Mouse (Mus musculus) inflammation-experienced regulatory T-cells, adult 6 months (primary cell): Measurements from ENCODE around the gene Htra1. TPM values are rescaled to one million over a fixed set of nuclear protein-coding genes. Genes with fewer than 3 reads are reported as not detected.

Experiments used
- ATAC-seq: one replicate; pipeline ENCODE4 v1.8.0; 2017
- polyA plus RNA-seq, 3 experiments: library from polyadenylated mRNA; unstranded; fragments of 100-300 nt; shearing (Covaris generic); gene quantifications; one replicate each; pipeline ENCODE4 v1.2.1; 2017

The Htra1 gene
- not detected for polyA plus RNA-seq

DNA sequence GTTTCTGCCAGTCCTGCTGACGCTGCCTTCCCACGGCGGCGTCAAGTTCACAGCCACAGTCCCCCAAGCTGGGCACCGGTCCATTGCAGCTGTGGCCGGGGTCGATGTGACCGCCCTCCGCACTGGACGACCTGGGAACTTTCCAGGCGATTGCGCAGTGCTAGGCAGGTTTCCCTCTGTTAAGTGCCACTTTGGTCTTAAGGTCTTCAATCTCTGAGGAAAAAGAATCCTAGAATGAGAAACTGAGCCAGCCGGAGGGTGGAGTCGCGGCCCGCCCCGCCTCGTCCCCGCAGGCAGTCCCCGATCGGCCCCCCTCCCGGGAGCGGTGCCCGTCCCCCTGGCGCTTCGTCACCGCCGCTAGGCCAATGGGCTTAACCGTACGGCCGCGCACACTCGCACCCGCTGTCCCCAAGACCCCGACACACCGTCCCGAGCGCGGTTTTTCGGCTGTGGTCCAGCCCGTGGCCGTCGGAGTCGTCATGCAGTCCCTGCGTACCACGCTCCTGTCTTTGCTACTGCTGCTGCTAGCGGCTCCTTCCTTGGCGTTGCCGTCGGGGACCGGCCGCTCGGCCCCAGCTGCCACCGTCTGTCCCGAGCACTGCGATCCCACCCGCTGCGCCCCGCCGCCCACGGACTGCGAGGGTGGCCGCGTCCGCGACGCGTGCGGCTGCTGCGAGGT, at the start of gene Htra1:
Gene Htra1 (plus strand): TSS at position 319 of the 679 bp plus-strand sequence.
- ATAC-seq = no peak

DNA sequence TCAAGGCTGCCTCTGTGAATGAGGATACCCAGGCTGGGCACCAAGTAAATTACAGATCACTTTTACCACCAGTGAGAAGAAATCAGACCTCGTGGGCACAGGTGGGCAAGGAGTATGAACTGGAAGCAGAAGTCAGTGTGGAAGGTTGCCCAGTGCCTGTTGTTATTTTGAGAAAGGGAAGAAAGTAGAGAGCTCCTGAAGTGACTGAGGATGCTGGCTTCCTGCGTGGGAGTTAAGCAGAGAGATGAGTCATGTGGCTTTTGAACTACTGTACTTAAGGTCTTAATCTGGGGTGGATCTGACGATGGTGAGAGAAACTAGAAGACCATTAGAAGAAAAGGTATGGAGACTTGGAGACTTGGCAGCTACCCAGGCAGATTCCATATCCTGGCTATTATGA, 49.7 kb upstream of the Htra1 start:
- ATAC-seq = peak; percentile 98

- no peak for ATAC-seq
These were observed 48.0 kb upstream of the Htra1 start for GRCm38 (mm10) chr7:130887946-130888345.

- ATAC-seq = no peak
These were observed 45.0 kb upstream of the Htra1 start for GRCm38 (mm10) chr7:130890871-130891270.

- ATAC-seq = peak; percentile 97
These were observed 42.9 kb upstream of the Htra1 start for GRCm38 (mm10) chr7:130892973-130893372.

GRCm38 (mm10) chr7:130894931-130895617, 40.8 kb upstream of the Htra1 start:
- no peak for ATAC-seq

- no peak for ATAC-seq
These were observed 40.3 kb upstream of the Htra1 start for GRCm38 (mm10) chr7:130895618-130895945.

DNA sequence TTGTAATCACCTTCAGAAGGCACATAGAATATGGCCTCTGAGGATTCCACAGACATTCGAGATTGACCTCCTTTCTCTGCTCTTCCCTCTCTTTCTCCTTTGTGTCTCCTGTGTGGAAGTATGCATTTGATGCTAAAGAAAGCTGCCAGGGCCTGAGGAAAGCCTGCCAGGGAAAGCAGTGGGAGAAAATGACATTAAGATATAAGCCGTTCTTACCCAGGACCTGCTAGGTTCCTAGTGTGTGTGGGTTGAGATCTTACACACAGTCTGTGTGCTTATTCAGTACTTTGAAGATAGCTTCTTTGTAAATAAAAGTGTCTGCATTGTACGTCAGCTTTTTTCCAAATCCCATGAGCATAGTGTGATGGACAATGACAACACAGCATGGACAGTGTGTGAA, 39.8 kb upstream of the Htra1 start:
- no peak for ATAC-seq

- no peak for ATAC-seq
These were observed 38.7 kb upstream of the Htra1 start for GRCm38 (mm10) chr7:130897201-130897600.

GRCm38 (mm10) chr7:130898373-130898772, 37.5 kb upstream of the Htra1 start:
- ATAC-seq = no peak

GRCm38 (mm10) chr7:130900233-130900848, 35.6 kb upstream of the Htra1 start:
- no peak for ATAC-seq

DNA sequence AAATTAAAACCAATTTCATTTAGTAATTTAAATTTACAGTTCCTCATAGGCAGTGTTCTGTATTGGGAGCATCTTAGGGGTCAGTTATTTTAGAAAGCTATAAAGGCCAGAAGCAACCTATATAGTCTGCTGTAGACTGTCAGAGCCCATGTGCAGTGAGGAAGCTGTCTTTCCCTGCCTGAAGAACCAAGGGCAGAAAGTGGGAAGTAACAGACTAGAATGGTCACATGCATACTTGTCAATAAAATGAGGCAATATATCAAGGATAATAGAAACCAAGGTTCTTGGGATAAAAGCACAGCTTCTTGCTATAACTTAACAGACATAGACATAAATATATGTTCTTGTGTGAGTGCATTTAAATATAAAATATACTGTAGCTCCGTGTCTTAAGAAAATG, 33.0 kb upstream of the Htra1 start:
- ATAC-seq = no peak

- ATAC-seq = peak; percentile 56
These were observed 32.3 kb upstream of the Htra1 start for GRCm38 (mm10) chr7:130903505-130904074.

- no peak for ATAC-seq
These were observed 31.1 kb upstream of the Htra1 start for GRCm38 (mm10) chr7:130904571-130905365.

- no peak for ATAC-seq
These were observed 25.1 kb upstream of the Htra1 start for GRCm38 (mm10) chr7:130910841-130911240.

GRCm38 (mm10) chr7:130914693-130915363, 21.1 kb upstream of the Htra1 start:
- peak; percentile 52 for ATAC-seq

- ATAC-seq = no peak
These were observed 17.7 kb upstream of the Htra1 start for GRCm38 (mm10) chr7:130918260-130918659.

DNA sequence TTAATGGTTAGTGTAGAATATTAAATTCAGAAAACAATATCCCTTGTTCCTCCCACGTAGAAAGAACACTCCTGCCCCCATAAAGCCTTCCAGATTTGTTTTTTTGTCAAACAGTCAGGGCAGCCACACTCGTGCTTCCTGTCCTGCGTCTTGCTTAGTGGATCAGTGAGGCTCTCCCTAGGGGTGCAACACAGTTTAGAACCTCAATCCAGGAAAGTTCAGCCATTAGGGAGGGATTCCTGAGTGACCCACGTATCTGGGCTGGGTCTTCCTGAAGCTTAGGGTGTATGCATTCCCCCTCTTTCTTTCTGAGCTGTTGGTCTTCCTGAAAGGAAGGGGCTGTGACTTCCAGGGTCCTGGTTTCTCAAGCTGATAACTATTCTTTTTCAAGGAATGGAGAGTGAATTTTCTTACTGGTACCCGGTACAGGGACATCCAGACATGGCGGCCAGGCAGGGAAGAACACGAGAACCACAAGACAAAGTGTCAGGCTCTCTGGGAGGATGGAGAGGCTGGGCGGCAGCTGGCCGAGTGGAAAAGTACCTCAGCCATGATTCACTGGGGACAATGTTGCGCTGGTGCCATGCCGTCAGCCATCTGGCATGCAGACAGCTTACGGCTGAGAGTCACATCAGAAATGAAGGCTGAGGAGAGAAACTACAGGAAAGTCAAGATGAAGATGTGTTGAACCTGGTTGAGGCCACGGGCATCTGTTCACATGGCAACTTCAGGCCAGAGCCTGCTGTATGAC, 12.8 kb upstream of the Htra1 start:
- ATAC-seq = no peak

- ATAC-seq = no peak
These were observed 5.5 kb upstream of the Htra1 start for GRCm38 (mm10) chr7:130930401-130930800.

DNA sequence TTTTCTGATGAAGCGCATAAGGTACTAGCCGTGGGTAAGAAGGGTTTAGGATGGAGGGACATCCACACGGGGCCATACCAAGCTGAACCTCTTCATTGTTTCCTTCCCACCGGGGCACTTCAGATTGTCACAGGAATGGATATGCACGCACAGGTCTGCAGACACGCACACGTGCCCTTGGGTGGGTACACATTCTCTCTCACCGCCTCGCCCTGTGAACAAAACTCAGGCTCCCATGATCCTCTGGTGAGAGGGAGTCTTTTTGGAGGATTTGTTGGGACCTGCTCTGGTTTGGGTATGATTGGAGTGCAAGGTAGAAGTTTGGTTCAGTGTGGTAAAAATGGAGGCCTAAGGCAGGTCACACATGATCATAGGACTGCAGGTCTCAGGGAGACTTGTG, 3.0 kb upstream of the Htra1 start:
- ATAC-seq = no peak

GRCm38 (mm10) chr7:130934654-130935053, 1.3 kb upstream of the Htra1 start:
- ATAC-seq = no peak

DNA sequence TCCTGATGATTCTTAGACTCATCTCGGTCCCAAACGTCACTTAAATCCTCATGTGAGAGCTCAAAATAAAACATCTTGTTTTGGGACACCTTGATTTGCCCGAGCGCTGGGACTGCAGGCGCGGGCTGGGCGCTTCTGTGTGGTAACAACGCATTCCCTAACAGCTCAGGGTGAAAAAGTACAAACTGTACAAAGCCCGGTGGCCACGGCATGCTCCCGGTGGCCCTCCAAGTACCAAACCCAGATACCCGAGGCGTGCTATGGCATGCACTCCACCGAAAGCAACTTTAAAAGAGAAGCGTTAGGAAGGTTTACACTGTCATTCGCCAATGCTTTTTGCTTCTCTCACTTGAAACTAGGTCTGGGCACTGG, 504 bp upstream of the Htra1 start:
- ATAC-seq = no peak
